Mouse (Mus musculus) heart, adult 2 months (tissue): ENCODE results near the gene Arap1. TPM values are rescaled to one million over a fixed set of nuclear protein-coding genes. Genes with fewer than 3 reads are reported as not detected.

Experiments used
- DNase-seq, 2 experiments: peaks; one replicate each; pipeline ENCODE4 v3.0.0; 2021
- H3K27ac ChIP-seq: fragments of 200-600 bp; 2 replicates; pipeline ENCODE4 v1.8.1; 2022
- H3K27me3 ChIP-seq: fragments of 200-500 bp; 2 replicates; pipeline ENCODE4 v1.6.1; 2012; ENCODE audit warnings: mild to moderate bottlenecking, low read length, inconsistent platforms, mixed read lengths; ENCODE audit not compliant: control insufficient read depth, insufficient read depth
- H3K36me3 ChIP-seq: fragments of 200-500 bp; 2 replicates; pipeline ENCODE4 v1.6.1; 2012; ENCODE audit warnings: low read length, inconsistent platforms; ENCODE audit not compliant: control insufficient read depth, insufficient read depth
- H3K4me1 ChIP-seq: fragments of 200-500 bp; 2 replicates; pipeline ENCODE4 v1.6.1; 2011; ENCODE audit warnings: low read length; ENCODE audit not compliant: control insufficient read depth, insufficient read depth
- H3K4me3 ChIP-seq: fragments of 200-600 bp; 2 replicates; pipeline ENCODE4 v1.8.1; 2022
- H3K79me2 ChIP-seq: fragments of 200-500 bp; replicated peaks from 2 replicates; pipeline ENCODE4 v1.6.1; 2012; ENCODE audit warnings: mild to moderate bottlenecking, inconsistent platforms, low read length, moderate library complexity, mixed read lengths; ENCODE audit not compliant: control insufficient read depth, insufficient read depth
- H3K9ac ChIP-seq: fragments of 200-500 bp; 2 replicates; pipeline ENCODE4 v1.6.1; 2012; ENCODE audit warnings: low read depth, mild to moderate bottlenecking, control low read depth, inconsistent platforms, low read length, mixed read lengths
- CTCF ChIP-seq: fragments of 200-600 bp; IDR thresholded peaks from 2 replicates; pipeline ENCODE4 v1.8.1; 2022; ENCODE audit warnings: antibody characterized with exemption, mild to moderate bottlenecking, moderate library complexity
- EP300 ChIP-seq: fragments of 200-500 bp; IDR thresholded peaks from 2 replicates; pipeline ENCODE4 v1.6.1; 2011; ENCODE audit warnings: low read depth, low read length, control low read depth; ENCODE audit not compliant: insufficient read depth
- POLR2A ChIP-seq: fragments of 200-500 bp; IDR thresholded peaks from 2 replicates; pipeline ENCODE4 v1.6.1; 2011; ENCODE audit warnings: mild to moderate bottlenecking, low read depth, low read length, control low read depth; ENCODE audit not compliant: insufficient read depth
- WGBS: fragments of 180-500 bp; shearing (Covaris S2); methylation state at CpG from one replicate; pipeline ENCODE4 v1.1.7; 2018; 5-methylcytosine and 5-hydroxymethylcytosine counted together
- intact Hi-C: fragments of 180-260 bp; cut with DNase I; formaldehyde crosslinking; loops from one replicate; pipeline ENCODE4 v1.15.1; 2025
- polyA plus RNA-seq: library from polyadenylated mRNA; depleted of rRNA; stranded (reverse); fragments of >200 nt; gene quantifications from 2 replicates; pipeline ENCODE4 v1.2.3, GENCODE M21; 2012
- total RNA-seq, 2 experiments: library from RNA; stranded (reverse); gene quantifications; 2 replicates each; pipeline ENCODE4 v1.2.3; 2021

Arap1 gene
- total and polyA plus RNA-seq, 3 experiments, result 30.1 to 55.9 (median 32.6) TPM

- no peak for TF ChIP-seq CTCF
- no peak for TF ChIP-seq EP300
- TF ChIP-seq POLR2A, result no peak
- peak overlapping the region; percentile 62 for H3K4me3 ChIP-seq
- H3K36me3 ChIP-seq, result no peaks in the 10 kb centered on the region
- 9% methylated on average over 59 of the region's 61 CpGs for WGBS
- peak; percentile 28 to 59 for DNase-seq
- H3K27me3 ChIP-seq, result no peaks in the 10 kb centered on the region
- intact Hi-C loops, result no loop called here
- no peaks in the 10 kb centered on the region for H3K79me2 ChIP-seq
- no peaks in the 10 kb centered on the region for H3K4me1 ChIP-seq
- peak overlapping the region; percentile 34; the same call in 1 of the 2 replicates for H3K27ac ChIP-seq
- H3K9ac ChIP-seq, result peak overlapping the region; percentile 86
Measured at GRCm38 (mm10) chr7:101321218-101321827, 26.5 kb upstream of the Arap1 start.

- WGBS, result 81% methylated on average over 4 of the region's 4 CpGs
- Histone ChIP-seq H3K36me3 (no peaks in the 10 kb centered on the region), H3K4me1 (no peaks in the 10 kb centered on the region), H3K27me3 (no peaks in the 10 kb centered on the region), H3K27ac (no peak overlapping the region), H3K4me3 (no peak overlapping the region), H3K79me2 (no peaks in the 10 kb centered on the region), H3K9ac (no peak overlapping the region)
- TF ChIP-seq CTCF, result no peak
- TF ChIP-seq POLR2A, result no peak
- TF ChIP-seq EP300, result no peak
- intact Hi-C loops, result no loop called here
- no peak for DNase-seq
Measured at GRCm38 (mm10) chr7:101323141-101323594, 24.7 kb upstream of the Arap1 start.

GRCm38 (mm10) chr7:101324142-101324962 lies 23.5 kb upstream of the Arap1 start:
- Histone ChIP-seq H3K79me2 (no peaks in the 10 kb centered on the region), H3K4me3 (no peak overlapping the region), H3K27me3 (no peaks in the 10 kb centered on the region), H3K36me3 (no peaks in the 10 kb centered on the region), H3K27ac (no peak overlapping the region), H3K4me1 (peaks cover 3% of the 10 kb centered on the region; the same call in 1 of the 2 replicates), H3K9ac (no peak overlapping the region)
- peak in 1 of 2 experiments; percentile 25 for DNase-seq
- no peak for TF ChIP-seq POLR2A
- no peak for TF ChIP-seq EP300
- TF ChIP-seq CTCF, result no peak
- 78% methylated on average over 6 of the region's 6 CpGs for WGBS
- intact Hi-C loops, result no loop called here

DNA sequence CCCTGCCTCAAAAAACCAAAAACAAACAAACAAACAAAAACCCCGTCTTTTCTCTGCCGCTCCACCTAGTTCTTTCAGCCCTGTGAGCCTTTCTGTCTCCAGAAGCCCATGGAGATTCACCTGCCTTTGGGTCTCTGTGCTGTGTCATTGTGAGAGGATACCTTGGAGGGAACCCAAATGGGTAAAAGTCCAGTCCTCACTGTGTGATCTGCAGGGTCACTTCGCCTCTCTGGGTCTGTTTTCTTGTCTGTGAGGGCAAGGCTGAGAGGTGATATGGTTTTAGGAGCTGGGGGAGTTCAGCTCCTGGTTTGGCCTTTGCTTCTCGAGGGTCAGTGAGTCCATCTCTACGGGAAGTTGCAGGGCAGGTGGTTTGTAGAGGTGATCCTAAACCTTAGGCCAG lies 21.9 kb upstream of the Arap1 start:
- H3K27me3 ChIP-seq, result no peaks in the 10 kb centered on the region
- no peaks in the 10 kb centered on the region for H3K36me3 ChIP-seq
- H3K27ac ChIP-seq, result no peak overlapping the region
- intact Hi-C loops, result no loop called here
- peaks cover 3% of the 10 kb centered on the region; the same call in 1 of the 2 replicates for H3K4me1 ChIP-seq
- DNase-seq, result no peak
- TF ChIP-seq POLR2A (no peak), CTCF (no peak), EP300 (no peak)
- H3K79me2 ChIP-seq, result no peaks in the 10 kb centered on the region
- no peak overlapping the region for H3K9ac ChIP-seq
- H3K4me3 ChIP-seq, result no peak overlapping the region
- 91% methylated on average over 5 of the region's 5 CpGs for WGBS

GRCm38 (mm10) chr7:101327263-101327662 lies 20.6 kb upstream of the Arap1 start:
- no peak for TF ChIP-seq CTCF
- no peak for TF ChIP-seq POLR2A
- TF ChIP-seq EP300, result no peak
- Histone ChIP-seq H3K9ac (no peak overlapping the region), H3K4me3 (no peak overlapping the region), H3K36me3 (no peaks in the 10 kb centered on the region), H3K27me3 (no peaks in the 10 kb centered on the region), H3K79me2 (no peaks in the 10 kb centered on the region), H3K4me1 (peaks cover 3% of the 10 kb centered on the region; the same call in 1 of the 2 replicates), H3K27ac (no peak overlapping the region)
- intact Hi-C loops, result no loop called here
- no peak for DNase-seq
- WGBS, result 74% methylated on average over 5 of the region's 5 CpGs

DNA sequence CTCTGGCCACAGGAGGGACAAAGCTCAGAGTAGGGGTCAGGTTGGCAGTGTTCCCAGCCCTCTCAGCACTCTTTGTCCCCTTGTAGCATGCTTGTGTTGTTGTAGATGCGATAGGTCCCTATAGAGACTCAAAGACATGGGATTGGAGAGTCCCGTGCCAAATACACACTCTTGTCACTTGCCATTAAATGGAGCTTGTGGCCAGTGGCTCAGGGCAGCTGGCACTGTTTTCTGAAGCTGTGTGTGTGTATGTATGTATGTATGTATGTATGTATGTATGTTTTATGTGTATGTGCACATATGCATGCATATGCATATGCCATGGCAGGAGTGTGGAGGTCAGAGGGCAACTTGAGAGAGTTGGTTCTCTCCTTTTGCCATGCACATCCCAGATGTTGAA lies 20.1 kb upstream of the Arap1 start:
- DNase-seq, result no peak
- H3K79me2 ChIP-seq, result no peaks in the 10 kb centered on the region
- 84% methylated on average over 2 of the region's 2 CpGs for WGBS
- H3K4me1 ChIP-seq, result peaks cover 3% of the 10 kb centered on the region; the same call in 1 of the 2 replicates
- H3K9ac ChIP-seq, result no peak overlapping the region
- intact Hi-C loops, result no loop called here
- no peak overlapping the region for H3K4me3 ChIP-seq
- TF ChIP-seq POLR2A, result no peak
- TF ChIP-seq EP300, result no peak
- TF ChIP-seq CTCF, result no peak
- H3K27me3 ChIP-seq, result no peaks in the 10 kb centered on the region
- H3K27ac ChIP-seq, result no peak overlapping the region
- no peaks in the 10 kb centered on the region for H3K36me3 ChIP-seq
